Comparison of ENCODE assay signal across 21 mouse cellular contexts in the genomic region with DNA sequence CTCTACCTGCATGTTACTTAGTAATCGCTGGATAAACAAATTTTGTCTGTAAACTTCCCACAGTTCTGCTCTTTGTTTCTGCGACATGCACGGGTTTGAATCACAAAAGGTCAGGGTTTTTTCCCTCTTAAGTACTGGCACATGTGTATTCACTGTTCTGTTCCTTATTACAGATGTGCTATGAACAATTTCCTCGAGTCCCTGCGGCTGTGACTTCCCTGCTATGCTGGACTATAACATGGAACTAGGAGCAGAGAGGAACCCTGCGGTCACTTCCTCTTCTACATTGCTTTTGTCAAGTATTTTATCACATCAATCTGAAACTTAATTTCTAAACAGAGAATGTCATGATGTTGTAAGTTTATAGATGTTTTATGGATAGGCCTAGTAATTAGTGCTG. TPM values are rescaled to one million over a fixed set of nuclear protein-coding genes. Genes with fewer than 3 reads are reported as not detected.
A peak's percentile ranks its signal among the peaks of the same experiment; 100 is the strongest.
DNase-seq lines count a peak whose midpoint lies in the region; ATAC-seq lines count a peak whose summit lies in the region.
"Had no signal": no experiment of that assay in that cellular context is flagged by ENCODE, and none has a peak within 500 bp of the region (broad histone marks: within the 10 kb centered on the region; RNA-seq: fewer than 3 reads in every experiment).

No protein-coding gene starts in this region.

- ATAC-seq in embryonic facial prominence, embryonic 15.5 days (ENCODE audit: insufficient number of reproducible peaks, low FRiP score, low TSS enrichment, low read depth), result no peak
- peak; percentile 52 for ATAC-seq in common myeloid progenitor, adult 5-6 weeks (replicated peaks; ENCODE audit: low read depth, poor library complexity, severe bottlenecking)
- ATAC-seq: forebrain, embryonic 14.5 days; inflammation-experienced regulatory T-cells, adult 6 months had no signal

- H3K36me3 ChIP-seq in embryonic facial prominence, embryonic 15.5 days, result peaks cover 17% of the 10 kb centered on the region; the same call in 1 of the 2 replicates
- peaks cover 38% of the 10 kb centered on the region for H3K36me3 ChIP-seq in embryonic facial prominence, embryonic 10.5 days (replicated peaks)
- peaks cover 23% of the 10 kb centered on the region for H3K36me3 ChIP-seq in splenic B cell, adult 2 months (ENCODE audit: control insufficient read depth, insufficient read depth, low read length, poor library complexity, severe bottlenecking)

- DNase-seq in embryonic facial prominence, embryonic 10.5 days (ENCODE audit: low spot score), result no peak
- DNase-seq in lung, postnatal 36 days, result peak; percentile 49
- DNase-seq in lung, postnatal 10 days, result no peak
- peak; percentile 42 for DNase-seq in splenic B cell, adult 2 months (ENCODE audit: low read depth, low spot score)
- no peak for DNase-seq in testis, postnatal 10 days (ENCODE audit: low spot score)
- no peak for DNase-seq in urinary bladder, adult 18-20 months (ENCODE audit: low spot score in 2 of 2)
- DNase-seq: cerebellum, adult 18-20 months; gastrocnemius, postnatal 14 days; heart, postnatal 10 days; right cerebral cortex, postnatal 4 days; thymus, adult 18-20 months; thymus, postnatal 4 days had no signal

- no peak overlapping the region for H3K9ac ChIP-seq in embryonic facial prominence, embryonic 15.5 days
- H3K9ac ChIP-seq: hindbrain, embryonic 12.5 days; limb, embryonic 12.5 days had no signal

- WGBS in embryonic facial prominence, embryonic 15.5 days, result 60% methylated on average over 6 of the region's 6 CpGs
- 89% methylated on average over 6 of the region's 6 CpGs for WGBS in embryonic facial prominence, embryonic 10.5 days

- H3K27ac ChIP-seq in embryonic facial prominence, embryonic 15.5 days (replicated peaks), result 0 out of 2 replicates have a peak overlapping the region, but pooled peaks have one; percentile 44
- no peak overlapping the region for H3K27ac ChIP-seq in embryonic facial prominence, embryonic 10.5 days (replicated peaks)
- H3K27ac ChIP-seq: hindbrain, embryonic 12.5 days; limb, embryonic 12.5 days had no signal

- no peak overlapping the region for H3K4me2 ChIP-seq in embryonic facial prominence, embryonic 15.5 days (replicated peaks)
- H3K4me2 ChIP-seq: heart, embryonic 11.5 days; hindbrain, embryonic 12.5 days; limb, embryonic 12.5 days; midbrain, embryonic 11.5 days had no signal

- no peak overlapping the region for H3K4me3 ChIP-seq in embryonic facial prominence, embryonic 15.5 days (replicated peaks)
- no peak overlapping the region for H3K4me3 ChIP-seq in embryonic facial prominence, embryonic 10.5 days
- H3K4me3 ChIP-seq: erythroblast, embryonic 14.5 days; hindbrain, embryonic 12.5 days; limb, embryonic 12.5 days had no signal

- H3K9me3 ChIP-seq in embryonic facial prominence, embryonic 15.5 days (replicated peaks), result no peaks in the 10 kb centered on the region
- no peaks in the 10 kb centered on the region for H3K9me3 ChIP-seq in embryonic facial prominence, embryonic 10.5 days
- H3K9me3 ChIP-seq: hindbrain, embryonic 12.5 days; limb, embryonic 12.5 days had no signal

- no peaks in the 10 kb centered on the region for H3K27me3 ChIP-seq in embryonic facial prominence, embryonic 15.5 days
- H3K27me3 ChIP-seq in embryonic facial prominence, embryonic 10.5 days (replicated peaks; ENCODE audit: low read depth, poor library complexity, severe bottlenecking), result no peaks in the 10 kb centered on the region
- H3K27me3 ChIP-seq in splenic B cell, adult 2 months (ENCODE audit: control insufficient read depth, insufficient read depth, low read length, poor library complexity, severe bottlenecking), result no peaks in the 10 kb centered on the region
- H3K27me3 ChIP-seq: hindbrain, embryonic 12.5 days; limb, embryonic 12.5 days had no signal

- peaks cover 3% of the 10 kb centered on the region; the same call in 1 of the 2 replicates for H3K4me1 ChIP-seq in embryonic facial prominence, embryonic 15.5 days
- H3K4me1 ChIP-seq in embryonic facial prominence, embryonic 10.5 days, result peaks cover 10% of the 10 kb centered on the region

RNA-seq across cellular contexts. Expression of gene Eif2a, which starts 5.3 kb away (rescaled TPM):
- polyA plus RNA-seq in embryonic facial prominence, embryonic 15.5 days (2015; fragmentation: Nextera tagmentation; extraction: Ambion mirVana), result 46.1 and 47.9 TPM in 2 replicates
- polyA plus RNA-seq in embryonic facial prominence, embryonic 10.5 days (2016; fragmentation: Nextera tagmentation; extraction: Ambion mirVana), result 57.4 and 58.9 TPM in 2 replicates
- total RNA-seq in common myeloid progenitor, adult 5-6 weeks (2017), result 139 and 146 TPM in 2 replicates

RNA-seq across cellular contexts. Expression of gene Serp1, which starts 5.4 kb away (rescaled TPM):
- polyA plus RNA-seq in embryonic facial prominence, embryonic 15.5 days (2015; fragmentation: Nextera tagmentation; extraction: Ambion mirVana), result 166 and 169 TPM in 2 replicates
- 144 and 146 TPM in 2 replicates for polyA plus RNA-seq in embryonic facial prominence, embryonic 10.5 days (2016; fragmentation: Nextera tagmentation; extraction: Ambion mirVana)
- total RNA-seq in common myeloid progenitor, adult 5-6 weeks (2017), result 70.9 and 73.1 TPM in 2 replicates

RNA-seq across cellular contexts. Expression of gene Selenot, which starts 56.1 kb away (rescaled TPM):
- polyA plus RNA-seq in embryonic facial prominence, embryonic 15.5 days (2015; fragmentation: Nextera tagmentation; extraction: Ambion mirVana), result 15.4 and 16.0 TPM in 2 replicates
- polyA plus RNA-seq in embryonic facial prominence, embryonic 10.5 days (2016; fragmentation: Nextera tagmentation; extraction: Ambion mirVana), result 13.5 and 15.4 TPM in 2 replicates
- 156 and 164 TPM in 2 replicates for total RNA-seq in common myeloid progenitor, adult 5-6 weeks (2017)

Comparison
In these comparisons a context has a peak if more than half of its experiments do, and no peak if none do; other contexts are left out.
1. DNase-seq: peak in lung, postnatal 36 days (single experiment) and splenic B cell, adult 2 months (single experiment); none in embryonic facial prominence, embryonic 10.5 days (single experiment), lung, postnatal 10 days (single experiment), testis, postnatal 10 days (single experiment) and urinary bladder, adult 18-20 months (0 of 2).